ENCODE assay signal across 14 mouse cellular contexts in the genomic region with DNA sequence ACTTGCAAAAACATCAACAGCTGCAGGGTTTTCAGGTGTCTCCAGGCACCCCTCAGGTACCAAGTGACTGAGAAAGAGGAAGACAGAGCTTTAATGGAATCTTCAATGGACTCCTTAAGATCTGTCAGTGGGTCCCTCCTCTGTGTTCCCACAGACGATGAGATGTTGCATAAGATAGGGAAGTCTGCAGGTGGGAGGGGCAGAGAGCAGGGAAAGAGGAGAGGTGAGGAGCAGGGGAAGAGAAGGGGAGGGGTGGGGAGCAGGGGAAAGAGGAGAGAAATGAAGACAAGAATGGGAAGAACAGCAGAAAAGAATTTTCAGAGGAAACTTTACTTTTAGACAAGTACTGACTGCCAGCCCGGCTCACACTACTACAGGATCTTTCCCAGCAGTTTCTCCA. TPM values are rescaled to one million over a fixed set of nuclear protein-coding genes. Genes with fewer than 3 reads are reported as not detected.
"Had no signal": no experiment of that assay in that cellular context is flagged by ENCODE, and none has a peak within 500 bp of the region (broad histone marks: within the 10 kb centered on the region; RNA-seq: fewer than 3 reads in every experiment).

No protein-coding gene starts in this region.

- DNase-seq: kidney, postnatal 25 days; lung, adult 2 months; lung, postnatal 36 days; midbrain, embryonic 14.5 days; retina, postnatal 1 day; right cerebral cortex, postnatal 4 days; spleen, adult 18-20 months; thymus, adult 18-20 months; thymus, postnatal 14 days had no signal

- H3K4me3 ChIP-seq: limb, embryonic 10.5 days; liver, embryonic 15.5 days; neural tube, embryonic 12.5 days had no signal

- ATAC-seq: lung, postnatal 0 days had no signal

- H3K27ac ChIP-seq: limb, embryonic 10.5 days; liver, embryonic 15.5 days; neural tube, embryonic 12.5 days had no signal

RNA-seq across cellular contexts. Expression of a gene that starts 28.5 kb away (rescaled TPM):
- total RNA-seq: megakaryocyte progenitor cell, adult 5-6 weeks had no signal
